Mouse (Mus musculus): ENCODE results near the gene Itgb8. TPM values are rescaled to one million over a fixed set of nuclear protein-coding genes. Genes with fewer than 3 reads are reported as not detected.

The Itgb8 gene
- total RNA-seq, 2 experiments from 2014 or later, result 2.0 to 3.2 TPM

DNA sequence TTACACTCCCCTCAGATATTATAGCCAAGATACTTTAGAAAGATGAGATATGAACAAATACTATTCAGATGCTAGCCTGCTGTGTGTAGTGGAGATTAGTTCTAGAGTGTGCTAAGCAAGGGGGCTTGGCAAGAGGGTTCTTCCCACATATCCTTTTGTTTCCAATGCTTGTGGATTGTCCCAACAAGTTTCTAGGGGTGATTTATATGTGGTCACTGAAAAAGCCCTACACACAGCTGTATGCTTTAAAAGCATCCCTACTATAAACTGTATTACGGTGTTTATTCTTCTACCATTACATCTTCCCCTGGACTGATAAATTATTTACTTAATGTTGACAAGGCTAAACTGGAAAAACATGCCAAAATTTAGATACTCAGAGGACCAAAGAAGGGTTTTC lies 92.6 kb downstream of the Itgb8 start:
- no peak for DNase-seq

GRCm38 (mm10) chr12:119137946-119138345 lies 100.7 kb downstream of the Itgb8 start:
- DNase-seq, result peak; percentile 25

GRCm38 (mm10) chr12:119113522-119114135 lies 125.0 kb downstream of the Itgb8 start:
- no peak for DNase-seq

GRCm38 (mm10) chr12:119110091-119110490 lies 128.5 kb downstream of the Itgb8 start:
- DNase-seq, result no peak

Other genes with a start within 250 kb of the Itgb8 start
- gene Macc1, start 75.5 kb upstream of the Itgb8 start, total RNA-seq (2021), result not detected